Mouse (Mus musculus) spleen, postnatal 14 days (tissue): ENCODE data around the gene Cdc37.
A peak's percentile ranks its signal among the peaks of the same experiment; 100 is the strongest.

Experiments
- DNase-seq, 2 experiments: peaks; one replicate each; pipeline ENCODE4 v3.0.0; 2021 to 2022; ENCODE audit warnings: low spot score in 2 of 2

Gene Cdc37

DNA sequence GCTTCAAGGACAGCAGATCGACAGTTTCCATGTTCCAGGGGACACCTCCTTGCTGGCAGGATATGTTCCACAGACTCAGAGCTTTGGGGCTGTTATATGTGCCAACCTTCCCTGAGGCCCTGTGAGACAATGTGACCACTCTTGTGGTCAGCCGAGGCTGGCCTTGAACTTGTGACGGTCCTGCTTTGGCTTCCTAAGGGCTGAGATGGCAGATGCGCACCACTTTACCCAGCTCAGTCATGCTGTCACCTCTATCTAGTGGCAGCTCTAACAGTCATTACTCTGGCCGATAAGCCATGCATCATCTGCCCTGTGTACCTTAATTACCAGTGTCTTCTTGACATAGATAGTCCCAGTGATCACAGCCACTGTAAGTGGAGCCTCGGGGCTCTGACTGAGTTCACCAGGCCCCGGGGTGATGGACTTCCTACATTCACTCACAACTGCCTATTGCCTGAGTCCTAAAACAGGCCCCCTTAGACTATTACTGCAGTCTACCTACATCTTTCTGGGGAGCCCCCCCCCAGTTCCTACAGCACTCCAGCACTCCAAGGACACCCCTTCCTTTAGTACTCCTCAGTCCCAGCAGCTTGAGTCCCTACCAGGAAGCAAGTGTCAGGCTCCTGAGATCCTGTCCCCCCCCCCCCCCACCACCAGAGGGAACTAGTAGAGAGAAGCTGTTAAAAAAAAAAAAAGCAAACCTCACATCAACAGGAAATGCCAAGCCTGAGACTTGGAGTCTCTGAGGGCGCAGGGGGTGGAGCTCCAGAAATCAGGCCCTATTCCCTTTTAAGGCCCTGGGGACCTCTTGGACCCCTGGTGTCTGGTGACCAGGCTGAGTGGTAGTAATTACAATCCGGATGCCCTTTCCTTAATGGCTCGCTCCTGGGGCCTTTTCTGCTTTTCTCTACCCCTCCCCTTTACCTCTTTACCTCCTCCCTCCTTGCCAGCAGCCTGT lies 17.6 kb upstream of the Cdc37 start:
- DNase-seq = no peak

GRCm38 (mm10) chr9:21166516-21166915 lies 16.7 kb upstream of the Cdc37 start:
- no peak for DNase-seq

- DNase-seq = peak in 1 of 2 experiments; percentile 60
Observed at GRCm38 (mm10) chr9:21165952-21166451, 16.2 kb upstream of the Cdc37 start.

GRCm38 (mm10) chr9:21165041-21165951 lies 15.5 kb upstream of the Cdc37 start, which contains the start of gene Pde4a:
Gene Pde4a, plus strand, starts transcription at chr9:21165714.
- DNase-seq = no peak

DNA sequence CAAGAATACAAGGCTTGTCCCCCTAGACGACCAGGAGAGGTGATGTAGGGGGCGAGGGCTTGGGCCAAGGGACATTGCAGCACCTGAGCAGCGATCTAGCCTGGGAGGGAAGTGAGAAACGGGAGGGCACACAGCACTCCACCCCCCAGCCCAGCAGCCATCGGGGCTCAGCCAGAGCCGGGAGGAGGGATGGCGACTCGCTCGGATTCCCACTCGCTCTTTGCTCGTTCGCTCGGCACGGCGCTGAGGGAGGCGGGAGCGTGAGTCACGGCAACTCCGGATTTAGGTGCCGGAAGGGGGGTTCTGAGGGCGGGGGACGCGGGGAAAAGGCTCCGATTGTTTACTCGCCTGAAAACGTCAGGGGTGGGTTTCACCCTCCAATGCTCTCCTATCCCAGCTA lies 14.3 kb upstream of the Cdc37 start:
- DNase-seq = no peak

GRCm38 (mm10) chr9:21163086-21164050 lies 13.6 kb upstream of the Cdc37 start:
- DNase-seq = no peak

DNA sequence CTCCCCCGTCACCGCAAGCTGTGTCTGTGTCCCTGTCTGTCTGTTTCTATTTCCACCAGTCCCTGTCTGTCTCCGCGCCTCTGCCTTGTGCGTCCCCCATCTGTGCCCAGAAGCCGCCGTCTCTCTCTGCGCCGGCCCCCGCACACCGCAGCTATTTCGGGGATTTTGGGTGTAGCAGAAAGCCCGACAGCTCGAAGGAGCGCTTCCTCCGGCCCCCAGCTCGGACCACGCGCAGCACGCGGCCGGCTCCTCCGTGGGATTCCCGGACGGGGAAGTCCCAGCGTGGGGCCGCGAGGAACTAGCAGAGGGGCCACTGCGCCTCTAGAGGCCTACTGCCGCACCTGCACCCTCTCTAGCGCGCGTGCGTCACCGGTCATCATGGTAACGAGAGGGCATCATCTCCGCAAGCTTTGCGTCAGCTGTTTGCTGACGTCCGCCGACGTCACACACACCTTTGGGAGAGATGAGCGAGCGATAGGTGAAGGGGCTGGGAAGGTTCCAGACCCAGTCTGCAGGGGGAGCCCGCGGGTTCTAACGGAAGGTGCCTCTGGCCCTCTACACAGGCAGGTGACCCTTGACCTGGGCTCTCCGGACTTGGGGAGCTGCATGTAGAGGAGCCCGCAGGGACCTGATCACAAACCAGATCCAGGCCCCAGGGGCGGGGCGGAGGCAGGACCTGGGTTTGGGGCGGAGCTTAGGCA lies 11.6 kb upstream of the Cdc37 start:
- peak; percentile 67 to 80 for DNase-seq

DNA sequence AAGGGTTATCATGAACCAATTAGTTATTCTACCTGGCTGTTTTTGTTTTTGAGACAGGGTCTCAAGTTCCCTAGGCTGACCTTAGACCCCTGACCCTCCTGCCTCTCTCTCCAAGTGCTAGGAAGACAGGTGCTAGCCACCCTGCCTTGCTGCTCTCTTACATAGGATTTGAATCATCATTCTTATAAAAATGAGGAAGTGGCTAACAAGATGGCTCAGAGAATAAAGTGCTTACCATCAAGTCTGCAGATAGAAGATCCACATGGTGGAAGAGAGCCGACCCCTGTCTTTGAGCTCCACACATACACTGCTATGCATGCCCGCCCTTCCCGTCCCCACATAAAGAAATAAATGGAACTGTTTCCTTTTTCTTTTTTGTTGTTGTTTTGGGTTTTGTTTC lies 5.0 kb upstream of the Cdc37 start:
- no peak for DNase-seq

DNA sequence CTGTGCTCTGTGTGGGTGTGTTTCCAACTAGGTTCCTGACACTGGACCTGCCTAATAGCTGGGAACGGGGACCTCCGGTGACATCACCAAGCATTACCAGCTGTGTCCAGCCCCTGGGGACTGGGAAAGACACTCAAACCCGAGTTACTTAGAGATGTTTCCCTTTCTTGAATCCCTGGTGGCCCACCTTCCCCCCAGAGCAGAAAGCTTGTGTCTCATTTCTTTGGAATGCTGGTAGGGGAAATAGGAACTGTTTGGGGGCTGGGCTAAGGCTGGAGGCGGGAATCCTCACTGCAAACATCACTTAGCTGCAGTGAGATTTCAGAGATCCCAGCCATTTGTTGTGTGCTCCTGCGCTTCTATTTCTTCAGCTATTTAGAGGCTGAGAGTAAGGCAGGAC lies 4.1 kb upstream of the Cdc37 start:
- no peak for DNase-seq

DNA sequence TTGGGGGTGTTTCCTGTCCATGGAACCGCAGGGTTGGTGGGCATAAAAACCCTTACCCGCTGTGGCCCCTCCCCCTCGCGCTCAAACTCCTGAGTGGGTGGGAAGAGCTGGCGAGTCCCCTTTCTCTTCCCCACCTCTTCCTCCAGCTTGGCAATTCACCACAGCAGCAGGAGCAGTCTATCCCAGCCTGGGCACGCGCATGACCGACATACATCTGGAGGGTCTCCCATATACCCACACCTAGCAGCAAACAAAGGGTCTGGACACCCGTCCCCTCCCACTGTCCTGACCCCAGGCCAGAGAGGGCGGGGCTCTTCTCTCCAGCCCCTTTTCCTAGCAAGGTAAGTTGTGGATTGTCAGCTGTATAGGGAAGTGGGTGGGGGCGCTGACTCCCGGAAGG lies 3.5 kb upstream of the Cdc37 start:
- DNase-seq = no peak

DNA sequence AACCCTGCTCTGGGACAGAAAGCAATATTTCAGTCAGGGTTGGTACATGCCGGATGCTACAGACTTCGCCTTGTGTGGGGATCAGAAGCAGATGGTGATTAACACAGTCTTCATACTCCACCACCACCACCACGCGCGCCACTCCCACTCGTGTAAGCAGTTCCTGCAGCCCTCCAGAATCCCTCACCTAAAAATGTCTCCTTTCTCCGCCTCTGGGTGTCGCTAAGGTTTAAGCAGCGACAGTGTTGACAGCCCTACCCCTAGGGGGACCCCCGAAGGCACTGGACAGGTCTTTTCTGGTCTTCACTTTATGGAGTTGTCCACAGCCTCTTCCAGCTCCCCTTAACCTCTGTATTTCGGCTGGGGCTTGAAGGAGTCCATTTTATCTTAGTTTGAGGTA lies 2.9 kb upstream of the Cdc37 start:
- DNase-seq = no peak

DNA sequence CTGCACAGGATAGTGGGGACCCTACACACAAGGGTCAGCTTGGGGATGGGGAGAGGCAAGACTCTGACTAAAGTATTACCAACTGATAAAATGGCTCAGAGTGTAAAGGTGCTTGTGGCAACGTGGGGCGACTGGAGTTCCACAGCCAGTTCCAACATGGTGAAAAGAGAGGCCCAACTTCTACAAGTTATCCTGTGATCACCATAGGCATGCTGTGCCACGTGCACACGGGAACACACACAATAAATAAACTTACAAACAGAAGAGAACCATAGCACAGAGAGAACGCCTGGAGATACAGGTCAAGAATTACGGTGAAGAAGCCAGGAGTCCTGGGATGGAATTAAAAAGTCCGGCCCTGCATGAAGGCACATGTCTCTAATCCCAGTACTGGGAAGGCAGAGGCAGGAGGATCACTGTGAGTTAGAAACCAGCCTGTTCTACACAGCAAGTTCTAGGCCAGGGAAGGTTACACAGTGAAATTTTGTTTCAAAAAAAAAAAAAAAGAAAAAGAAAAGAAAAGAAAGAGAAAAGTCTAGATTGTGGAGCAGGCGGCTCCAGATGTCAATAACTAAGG lies 617 bp downstream of the Cdc37 start:
- DNase-seq = no peak

- DNase-seq = no peak
Observed at GRCm38 (mm10) chr9:21148427-21148826, 1.4 kb downstream of the Cdc37 start.

- no peak for DNase-seq
Observed at GRCm38 (mm10) chr9:21146722-21147121, 3.1 kb downstream of the Cdc37 start.

GRCm38 (mm10) chr9:21145431-21145830 lies 4.4 kb downstream of the Cdc37 start:
- DNase-seq = no peak

DNA sequence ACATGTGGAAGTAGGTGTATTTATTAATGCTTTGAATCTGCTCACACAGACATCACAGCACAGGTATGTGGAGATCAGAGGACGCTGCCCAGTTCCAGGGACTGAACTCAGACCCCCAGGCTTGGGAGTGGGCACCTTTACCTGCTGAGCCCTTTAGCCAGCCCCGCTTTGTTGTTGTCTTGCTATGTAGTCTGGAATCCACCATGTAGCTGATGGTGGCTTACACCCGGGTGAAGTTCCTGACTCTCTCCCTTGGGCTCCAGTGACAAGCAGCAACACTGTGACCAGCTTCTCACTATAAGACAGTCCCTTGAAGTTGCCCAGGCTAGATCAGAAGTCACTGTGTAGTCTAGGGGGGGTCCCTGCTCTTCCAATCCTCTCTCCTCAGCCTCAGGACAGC lies 5.4 kb downstream of the Cdc37 start:
- DNase-seq = no peak

- no peak for DNase-seq
Observed at GRCm38 (mm10) chr9:21141922-21142321, 7.9 kb downstream of the Cdc37 start.

DNA sequence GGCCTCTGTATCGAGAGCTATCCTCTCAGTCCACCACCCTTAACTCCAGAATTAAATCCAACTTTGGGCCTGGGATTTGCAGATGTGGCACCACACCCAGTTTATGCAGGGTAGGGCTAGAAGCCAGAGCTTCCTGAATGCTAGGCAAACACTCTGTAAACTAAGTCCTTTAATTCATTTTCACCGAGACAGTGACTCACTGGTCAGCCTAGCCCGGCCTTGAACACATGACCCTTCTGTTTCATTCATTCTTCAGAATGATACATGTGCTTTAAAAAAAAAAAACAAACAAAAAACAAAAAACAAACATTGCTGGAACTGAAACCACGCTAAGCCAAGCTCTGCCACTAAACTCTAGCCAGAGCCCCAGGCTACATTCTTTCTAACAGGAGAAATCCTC lies 11.4 kb downstream of the Cdc37 start:
- DNase-seq = no peak

DNA sequence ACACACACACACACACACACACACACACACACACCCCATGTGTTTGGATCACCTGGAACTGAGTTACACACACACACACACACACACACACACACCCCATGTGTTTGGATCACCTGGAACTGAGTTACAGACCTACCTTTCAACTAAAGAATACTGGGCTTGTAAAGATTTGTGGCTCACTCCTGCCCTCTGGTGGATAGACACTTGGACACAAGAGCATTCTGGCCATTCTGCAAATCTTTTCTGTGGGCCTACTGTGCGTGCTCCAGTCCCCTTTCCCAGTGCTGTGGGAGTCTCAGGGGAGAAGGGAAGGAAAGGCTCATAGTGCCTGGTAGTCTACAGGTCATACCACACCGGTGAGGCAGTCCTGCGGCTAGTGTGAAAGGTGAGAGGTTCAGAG lies 12.6 kb downstream of the Cdc37 start:
- peak in 1 of 2 experiments; percentile 71 for DNase-seq

DNA sequence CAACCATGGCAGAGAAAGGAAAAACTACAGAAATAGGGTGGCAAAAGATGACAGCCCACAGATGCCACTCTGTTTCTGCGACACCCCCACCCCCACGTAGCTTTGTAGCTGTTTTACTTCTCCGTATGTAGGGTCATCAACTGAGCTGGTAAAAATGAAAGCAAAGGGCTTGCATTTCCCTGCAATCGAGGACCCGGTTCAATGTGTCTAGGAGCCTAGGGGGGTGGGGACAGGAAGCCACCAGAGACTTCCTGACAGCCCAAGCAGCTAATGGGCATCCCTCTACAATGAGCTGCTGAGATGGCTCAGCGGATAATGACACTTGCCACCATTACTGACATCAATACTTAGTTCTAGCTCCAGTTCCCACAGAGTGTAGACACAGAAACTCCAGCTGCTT lies 13.4 kb downstream of the Cdc37 start:
- no peak for DNase-seq
